Mouse (Mus musculus) hindbrain, embryonic 15.5 days (tissue): ENCODE data around the gene Hesx1. TPM values are rescaled to one million over a fixed set of nuclear protein-coding genes. Genes with fewer than 3 reads are reported as not detected.

ENCODE experiments used
- ATAC-seq: fragments of 200-750 bp; cut with Nextera tagmentation; 2 replicates; pipeline ENCODE4 v1.8.0; 2017; ENCODE audit warnings: low read depth, moderate number of reproducible peaks, moderate TSS enrichment; ENCODE audit not compliant: low FRiP score
- H3K27ac ChIP-seq: fragments of 300-500 bp; sonication (generic); replicated peaks from 2 replicates; pipeline ENCODE4 v1.5.1; 2015; ENCODE audit warnings: mild to moderate bottlenecking, inconsistent platforms
- H3K27me3 ChIP-seq: fragments of 300-500 bp; sonication (generic); 2 replicates; pipeline ENCODE4 v1.6.1; 2015; ENCODE audit warnings: control low read depth, inconsistent platforms
- H3K36me3 ChIP-seq: fragments of 300-500 bp; sonication (generic); 2 replicates; pipeline ENCODE4 v1.6.1; 2015; ENCODE audit warnings: control low read depth, inconsistent platforms
- H3K4me1 ChIP-seq: fragments of 300-500 bp; sonication (generic); replicated peaks from 2 replicates; pipeline ENCODE4 v1.6.1; 2015; ENCODE audit warnings: control low read depth, inconsistent platforms
- H3K4me2 ChIP-seq: fragments of 300-500 bp; sonication (generic); 2 replicates; pipeline ENCODE4 v1.6.1; 2015; ENCODE audit warnings: moderate library complexity, mild to moderate bottlenecking, inconsistent platforms
- H3K4me3 ChIP-seq: fragments of 300-500 bp; sonication (generic); 2 replicates; pipeline ENCODE4 v1.5.1; 2015; ENCODE audit warnings: mild to moderate bottlenecking, inconsistent platforms
- H3K9ac ChIP-seq: fragments of 300-500 bp; sonication (generic); 2 replicates; pipeline ENCODE4 v1.6.1; 2015; ENCODE audit warnings: inconsistent platforms
- H3K9me3 ChIP-seq: fragments of 300-500 bp; sonication (generic); 2 replicates; pipeline ENCODE4 v1.6.1; 2016; ENCODE audit warnings: control low read depth, inconsistent platforms
- whole genome bisulfite sequencing: fragments of 180-500 bp; shearing (Covaris S2); methylation state at CpG from one replicate; pipeline ENCODE4 v1.1.7; 2015; 5-methylcytosine and 5-hydroxymethylcytosine counted together
- polyA plus RNA-seq: library from polyadenylated mRNA; unstranded; fragments of >200 nt; fragmentation: Nextera tagmentation; extraction: Ambion mirVana; gene quantifications from 2 replicates; pipeline ENCODE4 v1.2.1, GENCODE M21; 2015

Hesx1 gene
- polyA plus RNA-seq, 1 experiment from 2014 or later = 0.16 TPM

DNA sequence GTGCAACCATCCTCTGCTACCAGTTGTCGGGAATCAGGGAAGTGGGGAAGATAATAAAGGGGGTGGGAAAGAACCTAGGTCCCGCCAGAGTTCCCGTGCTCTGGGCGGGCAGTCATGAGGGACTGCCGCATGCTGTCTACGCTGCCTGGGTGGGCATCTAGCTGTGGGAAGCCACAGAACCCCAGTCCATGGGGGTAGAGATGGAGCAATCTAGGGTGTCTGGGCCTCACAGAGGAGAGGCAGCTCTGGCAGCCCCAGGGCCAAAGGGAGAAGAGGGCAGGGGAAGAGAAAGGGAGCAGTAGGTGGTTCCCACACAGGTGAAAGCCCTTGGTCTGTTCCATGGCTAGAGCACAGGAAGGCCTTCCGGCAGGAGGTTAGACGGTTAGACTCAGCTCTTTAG, 13.2 kb upstream of the Hesx1 start:
- WGBS = 95% methylated on average over 8 of the region's 8 CpGs
- Histone ChIP-seq H3K4me3 (no peak overlapping the region), H3K27ac (no peak overlapping the region), H3K4me1 (peaks cover 11% of the 10 kb centered on the region), H3K4me2 (no peak overlapping the region), H3K9ac (no peak overlapping the region), H3K9me3 (peaks cover 8% of the 10 kb centered on the region; the same call in 1 of the 2 replicates), H3K36me3 (no peaks in the 10 kb centered on the region), H3K27me3 (no peaks in the 10 kb centered on the region)
- ATAC-seq = no peak

DNA sequence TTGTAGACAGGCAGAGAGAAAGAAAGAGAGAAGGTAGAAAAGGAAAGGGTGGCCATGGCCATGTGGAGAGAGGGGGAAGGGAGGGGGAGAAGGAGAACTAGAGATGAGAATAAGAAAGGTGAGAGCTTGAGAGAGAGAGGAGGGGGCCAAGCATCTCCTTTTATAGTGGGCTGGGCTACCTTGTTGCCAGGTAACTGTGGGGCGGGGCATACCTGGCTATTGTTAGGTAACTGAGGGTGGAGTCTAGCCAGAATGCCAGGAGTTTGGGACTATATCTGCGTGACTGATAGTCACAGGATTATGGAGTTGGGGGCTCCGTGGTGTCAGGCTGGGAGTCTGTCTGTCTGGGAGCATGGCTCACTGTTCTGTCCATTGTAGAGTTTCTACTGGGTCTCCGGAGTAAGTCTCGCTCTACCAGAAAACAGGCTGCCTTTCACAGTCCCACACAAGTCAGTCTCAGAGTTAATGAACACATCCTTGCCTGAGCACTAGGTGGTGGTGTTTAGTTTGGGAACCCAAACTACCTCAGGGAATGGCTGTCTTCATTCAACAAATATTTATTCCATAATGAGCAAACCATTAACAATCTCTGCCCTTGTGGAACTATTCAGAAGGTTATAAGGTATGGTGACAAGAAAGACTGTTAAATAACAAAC, 12.6 kb upstream of the Hesx1 start:
- H3K27ac ChIP-seq = no peak overlapping the region
- no peaks in the 10 kb centered on the region for H3K36me3 ChIP-seq
- no peak overlapping the region for H3K9ac ChIP-seq
- H3K4me1 ChIP-seq = peaks cover 7% of the 10 kb centered on the region; the same call in 1 of the 2 replicates
- peaks cover 8% of the 10 kb centered on the region; the same call in 1 of the 2 replicates for H3K9me3 ChIP-seq
- no peak for ATAC-seq
- H3K27me3 ChIP-seq = no peaks in the 10 kb centered on the region
- no peak overlapping the region for H3K4me2 ChIP-seq
- WGBS = 63% methylated on average over 5 of the region's 5 CpGs
- no peak overlapping the region for H3K4me3 ChIP-seq

DNA sequence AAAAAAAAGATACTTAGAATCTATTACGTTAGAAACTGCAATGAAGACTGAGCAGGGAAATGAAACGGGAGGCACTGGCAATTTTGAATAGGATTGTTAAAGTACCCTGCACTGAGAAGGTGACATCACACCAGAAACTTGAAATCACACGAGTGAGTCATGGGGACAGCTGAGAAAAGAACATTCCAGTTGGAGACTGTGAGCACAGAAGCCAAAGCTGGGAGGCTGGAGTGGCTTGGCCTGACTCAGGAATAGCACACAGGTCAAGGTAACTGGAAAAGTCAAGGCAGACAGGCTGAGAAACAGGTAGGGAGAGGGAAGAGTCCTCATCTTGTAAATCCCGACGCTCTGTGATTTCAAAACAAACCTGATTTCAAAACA, 12.1 kb upstream of the Hesx1 start:
- 85% methylated on average over 5 of the region's 5 CpGs for WGBS
- Histone ChIP-seq H3K4me1 (peaks cover 2% of the 10 kb centered on the region; the same call in 1 of the 2 replicates), H3K27ac (no peak overlapping the region), H3K9me3 (peaks cover 8% of the 10 kb centered on the region; the same call in 1 of the 2 replicates), H3K9ac (no peak overlapping the region), H3K27me3 (no peaks in the 10 kb centered on the region), H3K36me3 (no peaks in the 10 kb centered on the region), H3K4me2 (no peak overlapping the region), H3K4me3 (no peak overlapping the region)
- ATAC-seq = no peak

DNA sequence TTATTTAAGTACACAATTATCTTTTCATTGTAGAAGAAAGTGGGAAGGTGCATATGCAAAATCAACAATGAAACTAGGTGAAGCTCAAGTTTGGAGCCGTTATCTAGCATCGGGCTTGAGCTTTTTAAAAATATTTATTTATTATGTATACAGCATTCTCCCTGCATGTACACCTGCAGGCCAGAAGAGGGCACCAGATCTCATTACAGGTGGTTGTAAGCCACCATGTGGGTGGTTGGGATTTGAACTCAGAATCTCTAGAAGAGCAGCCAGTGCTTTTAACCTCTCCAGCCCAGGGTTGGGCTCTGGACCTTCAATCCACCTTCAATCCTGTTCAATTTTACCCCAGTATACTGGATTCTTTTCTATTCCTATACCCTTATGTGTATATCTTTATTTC, 5.5 kb upstream of the Hesx1 start:
- Histone ChIP-seq H3K4me2 (no peak overlapping the region), H3K4me1 (no peaks in the 10 kb centered on the region), H3K36me3 (no peaks in the 10 kb centered on the region), H3K9me3 (no peaks in the 10 kb centered on the region), H3K27ac (no peak overlapping the region), H3K9ac (no peak overlapping the region), H3K27me3 (no peaks in the 10 kb centered on the region; the same call in 1 of the 2 replicates), H3K4me3 (no peak overlapping the region)
- 75% methylated on average over 2 of the region's 2 CpGs for WGBS
- ATAC-seq = no peak

DNA sequence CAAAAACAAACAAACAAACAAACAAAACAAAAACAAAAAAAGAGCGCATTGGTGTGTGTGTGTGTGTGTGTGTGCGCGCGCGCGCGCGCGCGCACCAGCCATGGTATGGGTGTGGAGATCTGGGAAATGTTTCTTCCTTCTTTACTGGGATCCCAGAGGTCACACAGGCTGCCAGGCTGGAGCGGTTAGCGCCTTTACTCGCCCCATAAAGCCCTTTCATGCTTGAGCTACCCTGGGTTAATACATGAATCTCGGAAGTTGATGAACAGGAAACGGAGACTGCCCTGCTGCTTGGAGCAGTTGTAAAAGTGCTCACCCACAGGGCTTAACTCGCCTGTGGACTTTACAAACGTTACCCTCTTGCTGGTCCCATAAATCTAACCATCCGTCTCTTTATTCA, 2.6 kb upstream of the Hesx1 start:
- no peaks in the 10 kb centered on the region; the same call in 1 of the 2 replicates for H3K27me3 ChIP-seq
- 0 out of 2 replicates have a peak, but pooled peaks cover 4% of the 10 kb centered on the region for H3K4me1 ChIP-seq
- H3K4me3 ChIP-seq = no peak overlapping the region
- H3K9me3 ChIP-seq = no peaks in the 10 kb centered on the region
- no peak overlapping the region for H3K4me2 ChIP-seq
- no peak overlapping the region for H3K9ac ChIP-seq
- no peak for ATAC-seq
- H3K36me3 ChIP-seq = no peaks in the 10 kb centered on the region
- 66% methylated on average over 18 of the region's 18 CpGs for WGBS
- H3K27ac ChIP-seq = no peak overlapping the region

DNA sequence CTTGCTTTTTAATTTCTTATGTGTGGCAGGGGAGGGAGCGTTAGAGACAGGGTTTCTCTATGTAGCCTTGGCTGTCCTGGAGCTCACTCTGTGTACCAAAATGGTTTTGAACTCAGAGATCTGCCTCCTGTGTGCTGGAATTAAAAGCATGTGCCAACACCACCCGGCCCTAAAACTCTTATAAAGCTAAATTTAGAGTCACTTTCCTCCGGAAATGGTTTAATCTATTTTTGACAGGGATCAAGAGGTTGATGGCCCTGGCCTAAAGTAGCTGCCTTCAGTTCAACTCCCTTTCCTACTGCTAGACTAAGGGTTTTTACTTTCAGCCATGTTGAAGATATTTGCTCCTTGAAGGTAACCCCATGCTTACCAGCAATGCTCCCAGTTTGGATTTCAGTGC, 789 bp upstream of the Hesx1 start:
- Histone ChIP-seq H3K36me3 (no peaks in the 10 kb centered on the region), H3K4me1 (0 out of 2 replicates have a peak, but pooled peaks cover 4% of the 10 kb centered on the region), H3K27me3 (no peaks in the 10 kb centered on the region; the same call in 1 of the 2 replicates), H3K4me3 (no peak overlapping the region), H3K9me3 (no peaks in the 10 kb centered on the region), H3K9ac (no peak overlapping the region), H3K4me2 (no peak overlapping the region), H3K27ac (no peak overlapping the region)
- WGBS = 89% methylated on average over 3 of the region's 3 CpGs
- no peak for ATAC-seq

DNA sequence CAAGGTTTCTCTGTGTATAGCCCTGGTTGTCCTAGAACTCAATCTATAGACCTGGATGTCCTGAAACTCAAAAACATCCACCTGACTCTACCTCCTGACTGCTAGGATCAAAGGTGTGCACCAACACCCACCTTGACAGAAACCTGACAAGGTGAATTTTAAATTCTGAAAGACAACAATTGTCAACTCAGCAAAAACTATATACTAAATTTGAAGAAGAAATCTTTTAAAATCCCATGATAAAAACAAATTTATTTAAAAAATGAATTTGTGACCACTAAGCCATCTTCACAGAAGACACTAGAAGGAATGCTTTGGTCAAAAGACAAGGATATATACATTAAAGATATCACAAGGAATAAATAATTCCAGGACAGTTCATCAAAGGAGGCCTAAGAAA, 2.0 kb downstream of the Hesx1 start:
- no peak overlapping the region for H3K27ac ChIP-seq
- no peak overlapping the region for H3K4me2 ChIP-seq
- H3K4me3 ChIP-seq = no peak overlapping the region
- no peak for ATAC-seq
- peaks cover 3% of the 10 kb centered on the region; the same call in 1 of the 2 replicates for H3K27me3 ChIP-seq
- no peaks in the 10 kb centered on the region for H3K36me3 ChIP-seq
- H3K9me3 ChIP-seq = no peaks in the 10 kb centered on the region
- 0 out of 2 replicates have a peak, but pooled peaks cover 8% of the 10 kb centered on the region for H3K4me1 ChIP-seq
- H3K9ac ChIP-seq = no peak overlapping the region

DNA sequence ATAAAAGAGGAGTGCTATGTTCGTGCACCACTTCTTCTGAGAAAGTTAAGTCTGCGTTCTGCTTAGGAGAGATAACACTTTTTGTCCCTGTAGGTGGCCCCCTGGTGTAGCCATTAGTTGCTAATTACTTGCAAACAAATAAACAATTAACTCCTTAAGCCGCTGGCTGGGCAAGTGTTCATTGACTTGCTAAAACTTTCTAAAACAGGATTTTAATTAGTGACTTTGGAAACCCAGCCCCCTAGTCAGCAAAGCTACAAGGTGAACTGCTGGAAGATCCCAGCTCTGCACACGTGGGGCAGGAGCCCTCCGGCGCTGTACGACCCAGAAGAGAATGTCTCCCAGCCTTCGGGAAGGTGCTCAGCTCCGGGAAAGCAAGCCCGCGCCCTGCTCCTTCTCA, 6.2 kb downstream of the Hesx1 start:
- 0 out of 2 replicates have a peak, but pooled peaks cover 4% of the 10 kb centered on the region for H3K4me1 ChIP-seq
- no peak overlapping the region for H3K27ac ChIP-seq
- no peak overlapping the region for H3K9ac ChIP-seq
- WGBS = 4% methylated on average over 11 of the region's 11 CpGs
- H3K4me3 ChIP-seq = no peak overlapping the region
- H3K36me3 ChIP-seq = no peaks in the 10 kb centered on the region
- H3K4me2 ChIP-seq = peak overlapping the region; percentile 15; the same call in 1 of the 2 replicates
- no peak for ATAC-seq
- H3K27me3 ChIP-seq = 0 out of 2 replicates have a peak, but pooled peaks cover 7% of the 10 kb centered on the region
- no peaks in the 10 kb centered on the region for H3K9me3 ChIP-seq

DNA sequence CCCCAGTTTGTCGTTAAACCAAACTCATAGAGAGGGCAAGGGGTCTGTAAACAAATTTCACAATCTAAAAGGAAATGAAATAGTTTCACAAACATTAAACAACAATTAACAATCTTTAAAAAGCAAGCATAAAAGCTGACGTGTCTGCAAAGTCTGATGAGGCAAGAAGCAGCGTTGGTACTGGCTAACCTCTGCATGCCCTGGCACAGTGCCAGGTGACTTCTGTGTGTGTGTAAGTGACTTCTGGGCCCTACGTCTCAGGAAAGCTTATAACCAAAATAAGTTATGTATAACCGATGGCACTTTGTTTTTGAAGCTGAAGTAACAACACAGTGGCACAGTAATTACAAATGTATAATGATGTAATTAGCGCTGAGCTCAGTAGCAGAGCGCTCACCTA, 10.7 kb downstream of the Hesx1 start:
- Histone ChIP-seq H3K4me3 (no peak overlapping the region), H3K9me3 (no peaks in the 10 kb centered on the region), H3K36me3 (no peaks in the 10 kb centered on the region), H3K4me1 (0 out of 2 replicates have a peak, but pooled peaks cover 4% of the 10 kb centered on the region), H3K27ac (no peak overlapping the region), H3K9ac (no peak overlapping the region), H3K4me2 (no peak overlapping the region), H3K27me3 (0 out of 2 replicates have a peak, but pooled peaks cover 7% of the 10 kb centered on the region)
- 72% methylated on average over 7 of the region's 7 CpGs for WGBS
- ATAC-seq = no peak

DNA sequence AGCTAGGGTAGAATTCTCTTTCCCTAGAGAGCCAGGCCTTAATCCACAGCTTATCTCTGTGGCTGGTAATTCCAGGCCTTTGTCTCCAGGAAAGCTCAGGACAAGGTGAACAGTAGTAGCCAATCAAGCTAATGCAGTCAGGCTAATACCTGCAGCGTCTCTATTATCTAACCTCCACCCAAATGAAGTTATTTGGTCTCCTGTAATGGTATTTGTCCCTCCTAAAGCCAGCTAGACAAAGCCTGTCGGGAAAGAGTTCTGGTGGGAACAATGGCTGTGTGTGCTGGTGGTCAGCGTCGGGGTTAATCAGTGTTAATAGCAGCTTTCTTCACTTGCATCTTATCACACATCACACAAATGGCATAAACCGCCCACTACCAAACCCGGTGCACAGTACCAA, 11.7 kb downstream of the Hesx1 start:
- Histone ChIP-seq H3K4me2 (no peak overlapping the region), H3K9ac (no peak overlapping the region), H3K4me1 (no peaks in the 10 kb centered on the region), H3K9me3 (no peaks in the 10 kb centered on the region), H3K27me3 (0 out of 2 replicates have a peak, but pooled peaks cover 4% of the 10 kb centered on the region), H3K36me3 (no peaks in the 10 kb centered on the region), H3K4me3 (no peak overlapping the region), H3K27ac (no peak overlapping the region)
- ATAC-seq = no peak
- WGBS = 28% methylated on average over 6 of the region's 6 CpGs

DNA sequence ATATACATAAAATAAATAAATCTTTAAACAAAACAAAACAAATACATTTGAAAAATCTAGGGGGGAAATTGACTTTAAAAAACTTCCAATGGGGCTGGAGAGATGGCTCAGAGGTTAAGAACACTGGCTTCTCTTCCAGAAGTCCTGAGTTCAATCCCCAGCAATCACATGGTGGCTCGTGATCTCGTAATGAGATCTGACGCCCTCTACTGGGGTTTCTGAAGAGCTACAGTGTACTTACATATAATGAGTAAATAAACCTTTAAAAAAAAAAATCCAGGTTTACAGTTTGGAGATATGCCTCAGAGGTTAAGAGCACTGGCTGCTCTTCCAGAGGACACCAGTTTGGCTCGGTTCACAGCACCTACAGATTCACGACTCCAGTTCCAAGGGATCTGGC, 17.3 kb downstream of the Hesx1 start:
- H3K9me3 ChIP-seq = no peaks in the 10 kb centered on the region
- H3K36me3 ChIP-seq = no peaks in the 10 kb centered on the region
- no peak overlapping the region for H3K9ac ChIP-seq
- no peak for ATAC-seq
- H3K4me2 ChIP-seq = no peak overlapping the region
- H3K27me3 ChIP-seq = no peaks in the 10 kb centered on the region
- H3K4me1 ChIP-seq = no peaks in the 10 kb centered on the region
- H3K4me3 ChIP-seq = no peak overlapping the region
- 83% methylated on average over 5 of the region's 5 CpGs for WGBS
- no peak overlapping the region for H3K27ac ChIP-seq

DNA sequence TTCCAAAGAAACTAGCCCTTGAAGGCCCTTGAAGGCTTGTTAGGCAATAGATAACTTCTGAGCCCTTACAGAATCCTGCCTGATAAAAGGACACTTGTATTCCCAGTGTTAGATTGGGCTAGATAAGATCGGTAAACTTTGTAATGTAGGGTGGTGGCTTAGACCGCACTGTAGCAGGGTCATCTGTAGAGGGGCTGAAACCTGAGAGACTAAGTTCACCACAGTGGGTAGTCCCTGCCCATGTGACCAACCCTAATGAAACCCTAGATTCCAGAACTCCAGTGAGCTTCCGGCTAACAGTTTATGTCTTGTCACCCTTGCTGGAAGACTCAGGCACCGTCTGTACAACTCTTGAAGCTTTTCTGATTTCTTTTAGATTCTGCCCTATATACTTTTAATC, 19.4 kb downstream of the Hesx1 start:
- ATAC-seq = no peak
- 83% methylated on average over 4 of the region's 4 CpGs for WGBS
- no peaks in the 10 kb centered on the region for H3K27me3 ChIP-seq

DNA sequence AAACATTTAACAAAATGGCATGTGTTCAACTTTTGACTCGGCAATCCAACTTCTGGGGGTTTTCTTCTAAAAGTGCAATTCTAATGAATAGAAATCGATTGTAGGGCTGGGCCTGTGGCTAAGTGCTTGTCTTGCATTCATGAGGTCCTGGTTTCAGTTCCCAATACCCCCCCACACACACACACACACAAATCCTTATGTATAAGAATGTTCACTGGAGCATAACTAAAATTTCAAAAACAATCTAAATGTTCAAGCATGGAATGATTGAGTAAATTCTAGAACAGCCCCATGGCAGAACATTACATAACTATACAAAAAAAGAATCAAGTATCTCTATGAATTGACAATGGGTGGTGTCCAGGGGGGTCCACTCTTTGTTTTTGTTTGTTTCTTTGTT, 23.7 kb downstream of the Hesx1 start:
- H3K27me3 ChIP-seq = no peaks in the 10 kb centered on the region
- H3K4me3 ChIP-seq = no peak overlapping the region
- H3K4me2 ChIP-seq = no peak overlapping the region
- no peak overlapping the region for H3K9ac ChIP-seq
- no peak for ATAC-seq
- no peak overlapping the region for H3K27ac ChIP-seq
- no peaks in the 10 kb centered on the region for H3K36me3 ChIP-seq
- no peaks in the 10 kb centered on the region for H3K9me3 ChIP-seq
- 94% methylated on average over 2 of the region's 2 CpGs for WGBS
- no peaks in the 10 kb centered on the region for H3K4me1 ChIP-seq

More for the DNA sequence above, 19.4 kb downstream of the Hesx1 start:
- Histone ChIP-seq H3K4me3 (no peak overlapping the region), H3K9ac (no peak overlapping the region), H3K4me2 (no peak overlapping the region), H3K36me3 (no peaks in the 10 kb centered on the region), H3K4me1 (no peaks in the 10 kb centered on the region), H3K9me3 (no peaks in the 10 kb centered on the region), H3K27ac (no peak overlapping the region)
